Mouse (Mus musculus): ENCODE measurements around the gene Bub1b. TPM values are rescaled to one million over a fixed set of nuclear protein-coding genes. Genes with fewer than 3 reads are reported as not detected.
A peak's percentile ranks its signal among the peaks of the same experiment; 100 is the strongest.
"Not testable (repeated sequence)": the region's sequence is repeated elsewhere in the genome, so short reads cannot be mapped to it uniquely, and the experiment has no call there.

Bub1b gene
- total RNA-seq, 2 experiments from 2014 or later, result 21.6 to 27.2 TPM

- DNase-seq, result no peak
Observed at GRCm38 (mm10) chr2:118618013-118618412, 20.0 kb downstream of the Bub1b start.

- DNase-seq, result no peak
Observed at GRCm38 (mm10) chr2:118620101-118620500, 22.1 kb downstream of the Bub1b start.

- DNase-seq, result no peak
Observed at GRCm38 (mm10) chr2:118620608-118621007, 22.6 kb downstream of the Bub1b start.

GRCm38 (mm10) chr2:118629276-118629675 is 31.3 kb downstream of the Bub1b start:
- DNase-seq, result no peak

- DNase-seq, result no peak
Observed at GRCm38 (mm10) chr2:118633441-118633840, 35.4 kb downstream of the Bub1b start.

GRCm38 (mm10) chr2:118637258-118637657 is 39.2 kb downstream of the Bub1b start:
- DNase-seq, result no peak

GRCm38 (mm10) chr2:118637888-118638526 is 40.0 kb downstream of the Bub1b start:
- peak; percentile 85 for DNase-seq

GRCm38 (mm10) chr2:118638686-118639085 is 40.7 kb downstream of the Bub1b start:
- no peak for DNase-seq

- no peak for DNase-seq
Observed at GRCm38 (mm10) chr2:118641147-118641546, 43.1 kb downstream of the Bub1b start.

GRCm38 (mm10) chr2:118642431-118642830 is 44.4 kb downstream of the Bub1b start:
- no peak for DNase-seq

- no peak for DNase-seq
Observed at GRCm38 (mm10) chr2:118642942-118643341, 44.9 kb downstream of the Bub1b start.

GRCm38 (mm10) chr2:118646665-118647064 is 48.7 kb downstream of the Bub1b start:
- no peak for DNase-seq

GRCm38 (mm10) chr2:118650697-118651096 is 52.7 kb downstream of the Bub1b start:
- DNase-seq, result not testable (repeated sequence)

- no peak for DNase-seq
Observed at GRCm38 (mm10) chr2:118656688-118657281, 58.8 kb downstream of the Bub1b start.

- DNase-seq, result no peak
Observed at GRCm38 (mm10) chr2:118658457-118658856, 60.4 kb downstream of the Bub1b start.

GRCm38 (mm10) chr2:118659077-118659476 is 61.1 kb downstream of the Bub1b start:
- peak; percentile 53 for DNase-seq

- no peak for DNase-seq
Observed at GRCm38 (mm10) chr2:118659493-118659892, 61.5 kb downstream of the Bub1b start.

- peak; percentile 64 for DNase-seq
Observed at GRCm38 (mm10) chr2:118659998-118660452, 62.0 kb downstream of the Bub1b start.

- no peak for DNase-seq
Observed at GRCm38 (mm10) chr2:118661891-118662290, 63.9 kb downstream of the Bub1b start.

GRCm38 (mm10) chr2:118662902-118663803 is 65.1 kb downstream of the Bub1b start, which contains the start of gene Pak6:
Pak6 (plus strand) TSS chr2:118663303.
- peak; percentile 57 for DNase-seq

GRCm38 (mm10) chr2:118663804-118664766 is 66.1 kb downstream of the Bub1b start:
- peak; percentile 65 for DNase-seq
